Mouse (Mus musculus) lung, postnatal 36 days (tissue): Measurements from ENCODE around the gene Baz2a.
"Not testable (repeated sequence)": the region's sequence is repeated elsewhere in the genome, so short reads cannot be mapped to it uniquely, and the experiment has no call there.

ENCODE experiments used
- DNase-seq: peaks from one replicate; pipeline ENCODE4 v3.0.0; 2022; ENCODE audit warnings: mixed read lengths

Gene Baz2a

DNA sequence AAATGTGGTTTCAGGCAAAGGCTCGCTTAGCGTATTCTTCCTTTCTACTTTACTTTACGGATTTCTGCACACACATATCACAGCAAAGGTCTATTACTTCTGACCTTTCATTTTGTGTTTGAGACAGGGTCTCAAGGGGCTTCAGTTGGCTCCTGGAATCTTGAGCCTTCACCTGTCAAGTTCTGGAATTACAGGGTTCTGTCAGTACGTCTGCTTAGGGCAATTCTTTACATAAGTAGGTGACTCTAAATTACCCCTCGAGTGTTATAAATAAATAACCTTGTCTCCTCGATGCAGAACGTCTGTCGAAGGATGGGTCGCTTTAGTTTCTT, 8.9 kb upstream of the Baz2a start:
- DNase-seq = no peak

DNA sequence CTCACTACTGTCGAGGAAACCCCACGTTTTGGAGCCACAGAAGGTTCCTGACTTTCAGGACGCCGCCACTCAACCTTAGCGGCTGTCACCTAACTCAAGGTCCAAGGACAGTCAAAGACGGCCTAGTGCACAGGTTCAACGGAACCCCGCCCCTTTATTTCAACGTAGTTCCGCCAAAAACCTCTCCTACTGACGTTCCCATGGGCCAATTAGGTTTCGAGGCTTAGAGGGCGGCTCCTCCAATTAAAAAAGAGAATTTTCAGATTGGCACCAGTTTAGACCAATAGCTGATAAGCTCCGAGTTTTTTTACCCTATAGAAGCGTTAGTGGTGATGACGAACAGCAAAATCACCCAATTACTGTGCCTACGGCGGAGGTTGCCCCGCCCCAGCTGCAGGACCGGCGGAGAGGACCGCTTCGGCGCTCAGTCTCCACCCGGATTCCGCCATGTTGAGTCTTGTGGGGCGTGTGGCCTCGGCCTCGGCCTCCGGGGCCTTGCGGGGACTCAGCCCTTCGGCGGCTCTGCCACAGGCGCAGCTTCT, 8.4 kb upstream of the Baz2a start, which contains the start of gene Atp5b:
Gene Atp5b, plus strand, starts transcription at position 394 of the 542 bp plus-strand sequence.
- DNase-seq = peak; percentile 100

DNA sequence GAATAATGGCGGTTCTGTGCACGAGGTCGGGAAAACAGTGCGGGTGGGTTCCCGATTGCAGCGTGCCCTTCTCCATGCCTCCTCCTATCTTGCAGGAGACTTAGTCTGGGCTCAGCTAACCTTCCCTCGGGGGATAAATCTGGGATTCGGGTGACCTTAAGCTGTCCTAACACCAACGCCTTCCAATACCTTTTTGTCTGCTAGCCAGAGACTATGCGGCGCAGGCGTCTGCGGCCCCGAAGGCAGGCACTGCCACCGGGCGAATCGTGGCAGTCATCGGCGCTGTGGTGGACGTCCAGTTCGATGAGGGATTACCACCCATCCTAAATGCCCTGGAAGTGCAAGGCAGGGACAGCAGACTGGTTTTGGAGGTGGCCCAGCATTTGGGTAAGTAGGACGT, 7.7 kb upstream of the Baz2a start:
- DNase-seq = peak; percentile 12

DNA sequence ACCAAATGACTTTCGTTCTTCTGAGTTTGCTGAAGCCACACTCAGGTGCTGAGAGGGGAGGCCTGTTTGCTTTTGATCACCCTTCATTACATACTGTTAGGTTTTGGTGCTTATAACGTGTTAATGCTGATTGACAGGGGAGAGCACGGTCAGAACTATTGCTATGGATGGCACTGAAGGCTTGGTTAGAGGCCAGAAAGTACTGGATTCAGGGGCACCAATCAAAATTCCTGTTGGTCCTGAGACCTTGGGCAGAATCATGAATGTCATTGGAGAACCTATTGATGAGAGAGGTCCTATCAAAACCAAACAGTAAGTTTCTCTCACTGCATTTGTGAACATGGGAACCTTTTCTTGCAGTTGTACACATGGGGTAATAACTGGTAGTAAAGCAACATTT, 7.2 kb upstream of the Baz2a start:
- DNase-seq = no peak

DNA sequence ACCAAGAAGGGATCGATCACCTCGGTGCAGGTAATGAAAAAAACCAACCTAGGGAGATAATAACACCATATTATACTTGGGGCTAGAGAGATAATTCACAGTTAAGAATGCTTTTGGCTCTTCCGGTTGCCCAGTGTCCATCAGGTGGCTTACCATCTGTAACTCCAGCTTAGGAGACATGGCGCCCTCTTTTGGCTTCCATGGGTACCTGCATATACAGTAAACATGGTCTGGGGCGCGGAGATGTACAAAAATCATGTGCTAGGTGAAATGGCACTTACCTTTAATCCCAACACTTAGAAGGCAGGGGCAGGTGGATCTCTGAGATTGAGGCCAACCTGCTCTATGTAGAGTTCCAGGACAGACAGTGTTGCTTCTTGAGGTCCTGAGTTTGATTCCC, 5.0 kb upstream of the Baz2a start:
- peak; percentile 45 for DNase-seq

DNA sequence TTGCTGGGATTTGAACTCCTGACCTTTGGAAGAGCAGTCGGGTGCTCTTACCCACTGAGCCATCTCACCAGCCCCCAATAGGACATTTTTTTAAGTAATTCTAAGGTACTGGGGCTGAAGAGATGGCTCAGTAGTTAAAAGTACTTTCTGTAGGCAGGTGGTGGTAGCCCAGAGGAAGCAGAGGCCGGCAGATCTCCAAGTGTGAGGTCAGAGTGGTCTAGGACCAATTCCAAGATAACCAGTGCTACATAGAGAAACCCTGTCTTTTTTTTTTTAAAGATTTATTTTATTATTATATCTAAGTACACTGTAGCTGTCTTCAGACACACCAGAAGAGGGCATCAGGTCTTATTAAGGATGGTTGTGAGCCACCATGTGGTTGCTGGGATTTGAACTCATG, 4.2 kb upstream of the Baz2a start:
- DNase-seq = not testable (repeated sequence)

DNA sequence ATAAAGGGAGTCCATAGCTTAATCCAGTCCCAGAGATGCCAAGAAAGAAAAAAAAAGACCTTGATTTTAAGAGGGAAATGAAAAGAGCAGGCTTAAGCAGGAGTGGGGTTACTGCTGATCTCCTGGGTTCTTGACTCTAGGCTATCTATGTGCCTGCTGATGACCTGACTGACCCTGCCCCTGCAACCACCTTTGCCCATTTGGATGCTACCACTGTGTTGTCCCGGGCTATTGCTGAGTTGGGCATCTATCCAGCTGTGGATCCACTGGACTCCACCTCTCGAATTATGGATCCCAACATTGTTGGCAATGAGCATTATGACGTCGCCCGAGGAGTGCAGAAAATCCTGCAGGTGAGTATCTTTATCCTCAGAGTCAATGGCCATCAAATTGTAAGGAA, 3.2 kb upstream of the Baz2a start:
- no peak for DNase-seq

DNA sequence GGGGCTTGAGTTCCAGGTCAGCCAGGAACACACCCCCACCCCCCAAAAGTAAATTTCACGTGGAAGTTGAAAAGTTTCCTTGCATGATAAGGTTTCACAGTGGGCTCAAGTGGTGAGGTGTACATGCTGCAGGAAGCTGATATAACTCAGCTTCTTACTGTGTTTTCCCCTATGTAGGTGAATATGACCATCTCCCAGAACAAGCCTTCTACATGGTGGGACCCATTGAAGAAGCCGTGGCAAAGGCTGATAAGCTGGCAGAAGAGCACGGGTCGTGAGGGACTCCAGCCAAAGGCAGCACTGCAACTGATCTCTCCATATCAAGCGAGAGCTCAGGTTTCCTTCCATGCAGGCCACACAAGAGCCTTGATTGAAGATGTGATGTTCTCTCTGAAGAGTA, 1.5 kb upstream of the Baz2a start:
- DNase-seq = no peak

DNA sequence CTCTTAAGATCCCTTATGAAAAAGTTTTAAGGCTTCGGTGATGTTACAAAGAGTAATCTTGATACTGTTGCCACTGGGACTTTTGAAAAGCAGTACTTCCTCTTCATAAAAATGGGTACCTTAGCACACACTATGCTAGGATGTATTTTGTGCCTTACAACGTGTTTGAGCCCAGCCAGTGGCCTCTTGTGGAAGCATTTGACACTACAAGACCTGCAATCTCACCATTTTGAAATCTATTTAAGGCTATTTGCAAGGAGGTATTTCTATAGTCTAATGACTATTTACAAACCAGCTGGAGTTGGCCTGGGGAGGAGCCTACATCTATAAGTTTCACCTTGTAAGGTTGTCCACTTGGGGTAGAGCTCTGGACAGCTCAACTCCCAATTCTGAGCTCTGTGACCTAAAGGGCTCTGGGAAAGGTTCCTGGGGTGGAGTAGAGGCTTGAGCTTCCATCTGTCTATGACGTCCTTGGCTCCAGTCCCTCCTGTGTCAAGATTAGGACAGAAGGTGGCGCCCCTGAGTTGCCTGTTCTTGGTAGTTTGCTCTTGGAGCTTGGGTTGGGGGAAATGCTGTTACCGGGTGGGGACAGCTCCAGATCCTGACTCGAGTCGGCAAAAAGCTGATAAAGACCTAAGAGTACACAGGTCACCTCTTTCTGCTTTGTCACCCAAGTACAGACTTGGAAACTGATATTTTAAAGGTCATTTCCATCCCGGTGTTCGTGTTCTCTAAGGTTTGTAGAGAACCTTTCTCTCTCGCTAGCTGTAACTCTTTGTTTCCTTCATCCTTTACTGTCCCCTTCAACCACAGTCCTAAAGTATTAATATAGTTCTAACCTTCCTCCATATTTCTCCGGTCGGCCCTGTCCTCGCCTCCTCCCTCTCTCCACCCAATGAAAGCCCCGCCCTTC, 470 bp upstream of the Baz2a start:
- peak; percentile 97 for DNase-seq

DNA sequence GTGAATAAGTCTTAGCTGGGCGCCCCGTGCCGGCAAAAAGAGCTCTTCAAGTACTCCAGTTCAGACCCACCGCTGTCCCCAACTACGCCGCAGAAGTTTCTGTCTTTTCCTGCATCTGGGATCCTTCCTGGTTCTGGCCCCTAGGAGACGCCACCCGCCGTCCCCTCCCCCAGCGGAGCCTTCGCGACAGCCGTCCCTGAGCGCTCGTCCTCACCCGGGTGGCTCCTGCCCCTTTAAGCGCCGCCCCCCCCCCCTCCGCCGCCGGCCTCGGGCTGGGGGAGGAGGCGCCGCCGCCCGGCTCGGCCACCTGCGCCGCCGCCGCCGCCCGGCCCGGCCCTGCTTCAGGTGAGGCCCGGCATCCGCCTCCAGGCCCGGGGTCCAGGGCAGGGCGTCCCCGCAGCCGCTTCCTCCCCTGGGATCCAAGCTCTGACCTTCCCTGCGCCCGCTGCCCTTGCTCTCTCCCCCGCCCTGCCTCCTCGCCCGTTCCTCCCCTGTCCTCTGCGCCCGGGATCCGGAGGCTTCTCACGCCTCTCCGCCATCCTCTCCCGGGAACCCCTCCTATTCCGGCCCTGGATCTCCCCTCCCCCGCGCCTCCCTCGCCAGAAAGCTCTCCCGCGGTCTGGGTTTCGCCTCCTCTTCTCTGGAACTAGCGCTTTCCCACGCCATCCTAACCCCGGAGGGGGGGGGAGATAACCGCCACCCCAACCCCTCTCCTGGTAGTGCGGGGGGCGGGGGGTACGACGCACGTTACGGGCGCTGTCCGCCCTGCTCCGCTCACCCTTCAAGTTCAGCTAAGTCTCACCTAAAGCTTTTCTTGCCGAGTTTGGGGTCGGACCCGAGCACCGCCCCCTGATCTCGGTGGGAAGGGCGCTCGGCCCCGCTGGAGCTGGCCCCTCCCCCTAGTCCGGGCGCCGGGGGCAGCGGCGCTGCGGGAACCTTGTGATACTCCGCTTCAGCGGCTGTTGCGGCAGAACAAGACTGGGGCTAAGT, 1.4 kb downstream of the Baz2a start:
- DNase-seq = peak; percentile 89

DNA sequence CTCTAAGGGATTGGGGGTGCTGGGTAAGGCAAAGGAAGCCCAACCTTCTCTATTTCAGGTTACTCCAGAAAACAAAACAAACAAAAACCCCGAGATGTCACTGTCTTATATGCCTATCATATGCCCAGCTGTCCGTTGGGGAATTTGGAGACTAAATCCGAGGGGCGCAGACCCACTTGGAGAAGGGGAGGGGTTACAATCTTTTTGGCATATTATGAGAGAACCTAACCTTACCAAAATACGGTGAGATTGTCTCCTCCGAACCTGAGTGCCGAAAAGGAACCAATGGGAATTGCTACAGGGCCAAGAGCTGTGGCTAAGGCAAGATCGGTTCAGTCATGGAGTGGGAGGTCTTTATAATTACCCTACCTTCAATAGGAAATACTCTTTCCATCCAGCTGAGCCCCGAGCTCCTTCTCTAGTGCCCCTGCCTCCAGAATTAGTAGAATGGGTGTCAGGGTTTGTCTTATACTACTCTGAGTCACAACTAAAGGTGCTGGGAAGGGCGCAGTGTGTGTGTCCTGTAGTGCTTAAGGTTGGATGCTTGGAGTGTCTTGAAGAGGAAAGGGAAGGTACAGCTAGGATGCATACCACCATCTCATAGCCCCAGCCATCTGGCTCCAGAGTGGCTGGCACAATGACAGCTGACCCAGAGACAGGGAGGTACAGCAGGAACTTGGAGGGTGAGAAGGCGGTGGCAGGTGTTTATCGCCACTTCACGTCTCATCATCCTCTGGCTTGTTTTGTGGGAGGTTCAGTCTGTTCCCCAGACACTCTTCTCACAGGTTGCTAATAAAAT, 2.3 kb downstream of the Baz2a start:
- peak; percentile 18 for DNase-seq

DNA sequence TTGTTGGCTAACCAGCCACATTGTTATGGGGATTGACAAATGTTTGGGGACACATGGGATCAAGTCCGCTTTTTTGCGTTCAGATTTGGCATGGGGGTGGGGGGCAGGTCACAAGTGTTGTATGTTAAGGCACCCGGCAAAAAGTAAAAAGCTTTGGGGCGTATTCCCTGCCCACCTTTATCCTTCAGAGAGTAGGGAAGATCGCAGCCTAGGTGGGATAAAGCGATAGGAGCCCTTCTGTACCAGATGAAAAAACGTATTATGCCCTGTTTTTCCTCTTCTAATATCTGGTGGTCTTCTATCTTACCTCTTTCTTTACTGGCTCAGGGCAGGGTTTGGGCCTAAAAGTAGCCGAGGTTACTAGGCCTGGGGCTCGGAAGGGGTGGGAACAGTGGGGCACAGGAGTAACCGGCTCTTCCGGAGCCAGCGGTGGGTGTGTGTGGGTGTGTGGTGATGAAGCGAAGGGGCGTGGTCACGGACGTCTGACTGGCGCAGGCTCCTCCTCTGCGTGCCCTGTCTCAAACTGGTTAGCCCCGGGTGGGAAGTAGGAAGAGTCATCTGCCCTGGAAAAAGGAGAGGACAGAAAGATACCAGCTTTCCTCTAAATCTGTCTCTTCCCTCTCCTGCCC, 3.1 kb downstream of the Baz2a start:
- peak; percentile 98 for DNase-seq

DNA sequence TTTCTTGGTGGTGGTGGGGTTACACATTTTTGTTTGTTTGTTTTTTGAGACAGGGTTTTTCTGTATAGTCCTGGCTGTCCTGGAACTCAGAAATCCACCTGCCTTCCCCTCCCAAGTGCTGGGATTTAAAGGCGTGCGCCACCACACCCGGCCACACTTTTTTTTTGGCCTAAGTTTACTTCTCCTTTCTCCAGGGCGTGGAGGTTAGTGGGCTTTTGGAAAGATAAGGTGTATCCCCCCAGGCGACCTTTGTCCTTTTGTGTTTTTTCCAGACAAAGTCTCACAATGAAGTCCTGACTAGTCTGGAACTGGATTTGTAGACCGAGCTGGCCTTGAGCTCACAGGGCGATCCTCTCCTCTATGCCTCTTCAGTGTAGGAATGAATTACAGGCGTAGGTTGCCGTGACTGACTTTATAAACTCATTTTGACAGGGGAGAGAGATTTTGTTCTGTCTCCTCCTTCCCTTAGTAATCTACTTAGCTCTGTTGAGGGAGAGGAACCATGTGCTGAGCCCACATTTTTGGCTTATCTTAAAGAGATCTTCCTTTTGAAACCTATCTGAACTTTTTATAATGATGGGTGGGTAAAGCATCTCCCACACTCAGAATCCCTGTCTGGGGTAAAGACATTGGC, 3.7 kb downstream of the Baz2a start:
- no peak for DNase-seq

DNA sequence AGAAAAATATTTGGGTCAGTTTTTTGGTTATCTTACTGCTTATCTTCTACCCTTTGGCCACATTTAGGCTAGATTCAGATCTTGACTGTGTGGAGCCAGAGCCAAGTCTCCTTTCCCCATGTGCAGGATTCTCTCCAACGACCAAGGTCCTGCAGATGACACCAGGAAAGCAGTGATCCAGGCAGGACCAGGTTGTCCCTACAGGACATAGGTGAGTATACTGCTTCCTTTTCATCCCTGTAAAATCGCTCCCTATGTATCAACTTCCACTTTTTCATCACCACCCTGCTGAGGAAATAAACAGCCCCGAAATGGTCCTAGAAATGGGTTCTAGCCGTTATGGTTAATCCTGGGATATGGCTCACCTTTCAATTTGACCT, 4.9 kb downstream of the Baz2a start:
- DNase-seq = no peak

DNA sequence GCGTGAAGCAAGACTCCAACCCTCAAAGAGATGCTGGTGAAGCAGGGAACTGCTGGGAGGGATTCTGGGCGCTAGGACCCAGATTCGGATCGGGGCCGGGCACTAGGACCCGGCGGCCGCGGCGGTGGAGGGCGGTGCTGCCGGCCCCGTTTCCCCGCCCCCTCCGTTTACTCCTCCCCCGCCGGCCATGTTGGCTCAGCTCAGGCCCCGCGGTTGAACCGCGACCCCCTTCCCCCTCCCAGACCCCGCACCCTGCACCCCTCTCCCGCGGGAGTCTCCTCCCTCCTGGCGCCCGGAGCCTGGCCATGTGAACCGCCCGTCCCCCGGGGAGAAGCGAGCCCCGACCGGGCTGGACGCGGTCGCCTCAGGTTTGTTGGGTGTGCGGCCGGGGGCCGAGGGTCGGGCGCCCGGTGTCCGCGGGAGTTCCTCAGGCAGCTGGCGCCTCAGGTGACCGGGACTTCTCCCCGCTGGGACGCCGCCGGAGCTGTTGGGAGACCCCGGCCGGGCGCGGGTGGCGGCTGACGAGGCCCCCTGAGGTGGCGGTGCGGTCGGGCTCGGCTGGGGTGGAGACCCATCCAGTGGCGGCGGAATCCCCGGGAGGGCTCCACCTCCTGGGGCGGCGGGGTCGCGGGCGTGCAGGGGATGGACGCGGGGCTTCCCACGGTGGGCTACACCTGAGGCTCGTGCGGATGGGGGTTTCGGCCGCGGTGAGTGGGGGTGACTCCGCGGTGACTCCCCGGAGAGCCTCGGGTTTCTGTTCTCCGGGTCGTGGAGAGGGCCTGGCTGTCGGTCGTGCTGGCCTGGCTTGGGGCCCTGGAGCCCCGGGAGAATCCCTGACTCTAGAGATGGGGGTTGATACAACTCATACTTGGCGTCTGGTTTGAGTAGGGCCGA, 5.6 kb downstream of the Baz2a start:
- peak; percentile 85 for DNase-seq

DNA sequence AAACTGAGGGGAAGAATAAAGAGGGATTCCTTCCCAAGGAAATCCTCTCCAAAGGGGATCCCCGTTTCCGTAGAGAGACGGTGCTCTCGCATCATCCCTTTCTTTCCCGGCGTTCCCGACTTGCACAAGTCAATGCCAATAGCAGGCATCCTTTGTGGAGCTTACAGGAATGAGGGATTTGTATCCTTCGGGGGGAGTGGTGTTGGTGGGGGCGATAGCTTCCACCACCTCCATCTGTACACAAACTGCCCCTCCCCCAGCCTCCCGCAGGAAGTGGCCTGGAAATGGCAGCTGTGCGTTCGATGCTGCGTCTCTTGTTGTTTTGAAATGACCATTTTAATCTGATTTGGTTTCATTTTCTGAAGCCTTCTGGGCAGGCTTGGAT, 6.2 kb downstream of the Baz2a start:
- peak; percentile 75 for DNase-seq

DNA sequence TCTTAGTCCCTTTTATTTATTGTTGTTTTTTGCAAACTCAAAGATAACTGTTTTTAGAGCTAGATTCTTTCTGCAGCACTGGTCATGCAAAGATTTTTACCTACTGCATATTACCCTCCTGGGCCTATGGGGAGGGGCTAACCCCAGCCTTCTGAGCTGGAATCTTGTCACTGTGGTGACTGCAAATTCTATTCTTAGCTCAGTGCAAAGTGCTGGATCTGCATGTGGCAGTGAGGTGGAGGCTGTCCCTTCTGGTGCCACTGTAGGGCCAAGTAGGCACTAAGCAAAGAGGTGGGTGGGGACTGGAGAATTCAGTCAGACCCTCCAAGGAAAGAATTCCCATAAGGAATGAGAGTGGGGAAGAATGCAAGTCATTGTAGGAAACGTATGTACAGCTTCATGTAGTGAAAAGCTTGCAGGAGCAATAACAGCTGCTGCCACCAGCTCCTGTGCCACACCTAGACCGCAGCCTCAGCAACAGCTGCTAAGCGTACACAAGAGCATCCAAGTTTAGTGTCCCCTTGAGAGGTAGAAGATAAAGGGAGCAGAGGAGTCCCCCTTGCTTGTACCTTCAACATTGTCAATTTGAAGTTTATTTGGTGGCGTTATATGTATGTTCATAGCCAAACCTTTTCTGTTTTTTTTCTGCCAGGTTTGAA, 18.9 kb downstream of the Baz2a start:
- no peak for DNase-seq

DNA sequence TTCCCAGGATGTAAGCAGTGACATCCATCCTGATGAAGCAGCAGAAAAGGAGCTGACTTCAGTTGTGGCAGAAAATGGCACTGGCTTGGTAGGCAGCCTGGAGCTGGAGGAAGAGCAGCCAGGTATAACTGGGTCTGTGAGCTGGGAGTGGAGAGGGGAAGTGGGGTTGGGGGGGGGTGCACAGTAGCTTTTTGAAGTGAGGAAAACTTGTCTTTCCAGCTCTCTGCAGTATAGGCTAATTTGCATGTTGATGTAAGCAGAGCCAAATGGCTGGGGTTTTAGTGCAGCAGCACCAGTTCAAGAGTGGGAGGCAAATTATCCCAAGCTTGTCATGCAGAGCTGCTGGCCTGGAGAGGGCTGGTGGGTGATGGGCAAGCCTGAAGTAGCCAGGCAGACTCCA, 19.9 kb downstream of the Baz2a start:
- DNase-seq = no peak

DNA sequence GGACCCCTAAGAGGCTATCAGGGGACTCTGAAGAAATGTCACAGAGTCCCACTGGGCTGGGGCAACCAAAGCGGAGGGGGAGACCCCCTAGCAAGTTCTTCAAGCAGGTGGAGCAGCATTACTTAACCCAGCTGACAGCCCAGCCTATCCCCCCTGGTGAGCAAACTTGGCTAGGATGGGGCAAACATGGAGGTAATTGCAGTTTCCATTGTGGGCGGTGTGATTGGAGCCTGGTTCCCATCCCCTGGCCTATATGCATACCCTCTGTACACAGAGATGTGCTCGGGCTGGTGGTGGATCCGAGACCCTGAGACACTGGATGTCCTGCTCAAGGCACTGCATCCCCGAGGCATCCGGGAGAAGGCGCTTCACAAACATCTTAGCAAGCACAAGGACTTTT, 32.5 kb downstream of the Baz2a start:
- DNase-seq = no peak

DNA sequence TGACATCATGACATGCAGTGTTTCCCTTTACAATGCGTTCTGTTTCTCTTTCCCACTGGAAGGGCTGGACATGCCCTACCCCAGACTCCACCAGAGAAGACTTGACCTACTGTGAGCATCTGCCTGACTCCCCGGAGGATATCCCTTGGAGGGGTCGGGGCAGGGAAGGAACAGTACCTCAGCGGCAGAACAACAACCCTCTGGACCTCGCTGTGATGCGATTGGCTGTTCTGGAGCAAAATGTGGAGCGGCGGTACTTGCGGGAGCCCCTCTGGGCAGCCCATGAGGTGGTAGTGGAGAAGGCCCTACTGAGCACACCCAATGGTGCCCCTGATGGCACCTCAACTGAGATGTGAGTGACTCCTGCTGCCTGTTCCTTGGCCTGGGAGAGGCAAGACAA, 33.5 kb downstream of the Baz2a start:
- DNase-seq = no peak
